Mouse (Mus musculus) embryonic facial prominence, embryonic 10.5 days (tissue): Measurements from ENCODE around the gene Olfr1417. TPM values are rescaled to one million over a fixed set of nuclear protein-coding genes. Genes with fewer than 3 reads are reported as not detected.

Source experiments
- DNase-seq: peaks from one replicate; pipeline ENCODE4 v3.0.0-alpha.2; 2017; ENCODE audit warnings: low spot score
- H3K27ac ChIP-seq: fragments of 300-500 bp; sonication (generic); replicated peaks from 2 replicates; pipeline ENCODE4 v1.5.1; 2016; ENCODE audit warnings: mild to moderate bottlenecking
- H3K27me3 ChIP-seq: fragments of 300-500 bp; sonication (generic); replicated peaks from 2 replicates; pipeline ENCODE4 v1.6.1; 2016; ENCODE audit warnings: low read depth, mild to moderate bottlenecking; ENCODE audit not compliant: poor library complexity, severe bottlenecking
- H3K36me3 ChIP-seq: fragments of 300-500 bp; sonication (generic); replicated peaks from 2 replicates; pipeline ENCODE4 v1.6.1; 2016; ENCODE audit warnings: mild to moderate bottlenecking, moderate library complexity
- H3K4me1 ChIP-seq: fragments of 300-500 bp; sonication (generic); 2 replicates; pipeline ENCODE4 v1.6.1; 2016
- H3K4me3 ChIP-seq: fragments of 300-500 bp; sonication (generic); 2 replicates; pipeline ENCODE4 v1.5.1; 2016; ENCODE audit warnings: mild to moderate bottlenecking, moderate library complexity
- H3K9me3 ChIP-seq: fragments of 300-500 bp; sonication (generic); 2 replicates; pipeline ENCODE4 v1.6.1; 2016; ENCODE audit warnings: mild to moderate bottlenecking
- WGBS: fragments of 180-500 bp; shearing (Covaris S2); methylation state at CpG from one replicate; pipeline ENCODE4 v1.1.7; 2016; 5-methylcytosine and 5-hydroxymethylcytosine counted together
- polyA plus RNA-seq: library from polyadenylated mRNA; unstranded; fragments of >200 nt; fragmentation: Nextera tagmentation; extraction: Ambion mirVana; gene quantifications from 2 replicates; pipeline ENCODE4 v1.2.1, GENCODE M21; 2016

Gene Olfr1417
- polyA plus RNA-seq, 1 experiment from 2014 or later = not detected

DNA sequence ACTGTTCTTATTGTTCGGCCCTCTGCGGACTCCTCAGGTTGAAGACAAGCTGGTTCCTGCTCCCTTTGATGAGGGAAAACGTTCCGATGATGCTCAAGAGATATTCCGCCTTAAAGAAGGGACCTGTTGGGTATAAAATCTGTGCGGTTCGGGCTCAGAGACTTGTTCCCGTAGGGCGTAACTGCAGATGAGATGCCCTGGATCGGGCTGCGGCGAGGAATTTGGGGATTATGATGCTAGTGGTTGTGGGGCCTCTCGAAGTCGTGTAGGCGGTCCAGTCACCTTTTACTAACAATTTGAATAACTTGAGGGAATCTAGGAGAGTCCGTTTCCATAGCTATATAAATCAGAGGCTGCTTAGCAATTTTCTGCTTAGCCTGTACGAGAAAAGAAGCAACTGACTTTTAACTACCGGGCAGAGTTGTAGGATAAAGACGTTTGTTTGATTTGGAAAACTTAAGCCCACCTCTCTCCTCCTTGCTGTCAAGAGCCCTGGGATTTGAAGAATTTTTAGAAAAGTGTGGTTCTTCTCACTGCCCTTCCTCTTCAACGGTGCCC, 19.8 kb downstream of the Olfr1417 start, which contains the start of gene Stx3:
Gene Stx3 (minus strand): TSS at position 261 of the 558 bp plus-strand sequence.
- H3K9me3 ChIP-seq = no peaks in the 10 kb centered on the region

GRCm38 (mm10) chr19:11818199-11819142, 20.5 kb downstream of the Olfr1417 start:
- peak; percentile 65 for DNase-seq
- Histone ChIP-seq H3K36me3 (no peaks in the 10 kb centered on the region), H3K9me3 (no peaks in the 10 kb centered on the region), H3K4me1 (peaks cover 24% of the 10 kb centered on the region), H3K4me3 (peak overlapping the region; percentile 77), H3K27ac (peak overlapping the region; percentile 78), H3K27me3 (peaks cover 57% of the 10 kb centered on the region)
- under 1% methylated on average over 81 of the region's 83 CpGs for WGBS

More for the DNA sequence above, 19.8 kb downstream of the Olfr1417 start, which contains the start of gene Stx3:
- Histone ChIP-seq H3K36me3 (no peaks in the 10 kb centered on the region), H3K4me3 (peak within 1 kb of the TSS; percentile 77), H3K27ac (peak within 1 kb of the TSS; percentile 78), H3K27me3 (peaks cover 57% of the 10 kb centered on the region), H3K4me1 (peaks cover 17% of the 10 kb centered on the region)
- DNase-seq = peak; percentile 47
- under 1% methylated on average over 20 of the region's 20 CpGs for WGBS

DNA sequence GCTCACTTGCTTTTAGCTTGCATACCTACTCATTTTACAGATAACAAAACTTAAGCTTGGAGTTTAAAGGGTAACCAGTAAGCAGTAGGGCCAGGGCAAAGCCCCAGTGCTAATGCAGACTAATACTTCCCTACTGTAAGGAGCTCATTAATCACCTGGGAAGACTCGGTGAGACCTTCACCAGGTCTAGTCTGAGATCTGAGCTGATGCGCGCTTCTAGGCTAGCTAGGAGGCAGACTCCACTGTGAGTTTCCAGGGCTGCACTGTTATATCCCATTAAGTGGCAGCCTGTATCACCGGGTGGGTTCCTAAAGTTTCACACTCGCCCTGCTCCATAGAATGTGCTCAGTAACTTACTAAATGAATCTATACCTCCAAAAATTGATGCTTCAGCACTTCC, 21.4 kb downstream of the Olfr1417 start:
- peaks cover 24% of the 10 kb centered on the region for H3K4me1 ChIP-seq
- no peaks in the 10 kb centered on the region for H3K9me3 ChIP-seq
- H3K27me3 ChIP-seq = peaks cover 57% of the 10 kb centered on the region
- DNase-seq = peak; percentile 12
- peak overlapping the region; percentile 77 for H3K4me3 ChIP-seq
- H3K36me3 ChIP-seq = no peaks in the 10 kb centered on the region
- H3K27ac ChIP-seq = no peak overlapping the region
- 6% methylated on average over 5 of the region's 5 CpGs for WGBS

DNA sequence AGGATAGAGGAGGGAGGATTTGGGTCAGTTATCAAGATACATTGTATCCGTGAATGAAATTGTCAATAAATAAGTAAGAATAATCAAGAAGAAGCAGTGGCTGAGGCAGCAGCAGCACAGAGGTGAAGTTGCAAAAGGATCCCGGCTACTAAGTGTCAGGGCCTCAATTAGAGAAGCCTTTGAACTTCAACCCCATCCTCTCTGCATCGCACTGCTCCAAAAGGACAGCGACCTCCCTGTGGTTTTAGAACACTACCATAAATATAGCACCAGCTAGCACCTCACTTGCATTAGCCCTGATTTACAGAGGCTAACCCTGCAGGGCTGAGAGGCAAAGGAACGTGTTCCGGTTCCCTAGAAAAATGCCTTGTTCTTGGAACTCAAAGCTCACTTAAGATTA, 22.3 kb downstream of the Olfr1417 start:
- no peaks in the 10 kb centered on the region for H3K36me3 ChIP-seq
- H3K27ac ChIP-seq = no peak overlapping the region
- DNase-seq = no peak
- H3K4me3 ChIP-seq = no peak overlapping the region
- H3K27me3 ChIP-seq = peaks cover 57% of the 10 kb centered on the region
- no peaks in the 10 kb centered on the region for H3K9me3 ChIP-seq
- WGBS = 50% methylated on average over 6 of the region's 6 CpGs
- peaks cover 30% of the 10 kb centered on the region for H3K4me1 ChIP-seq

DNA sequence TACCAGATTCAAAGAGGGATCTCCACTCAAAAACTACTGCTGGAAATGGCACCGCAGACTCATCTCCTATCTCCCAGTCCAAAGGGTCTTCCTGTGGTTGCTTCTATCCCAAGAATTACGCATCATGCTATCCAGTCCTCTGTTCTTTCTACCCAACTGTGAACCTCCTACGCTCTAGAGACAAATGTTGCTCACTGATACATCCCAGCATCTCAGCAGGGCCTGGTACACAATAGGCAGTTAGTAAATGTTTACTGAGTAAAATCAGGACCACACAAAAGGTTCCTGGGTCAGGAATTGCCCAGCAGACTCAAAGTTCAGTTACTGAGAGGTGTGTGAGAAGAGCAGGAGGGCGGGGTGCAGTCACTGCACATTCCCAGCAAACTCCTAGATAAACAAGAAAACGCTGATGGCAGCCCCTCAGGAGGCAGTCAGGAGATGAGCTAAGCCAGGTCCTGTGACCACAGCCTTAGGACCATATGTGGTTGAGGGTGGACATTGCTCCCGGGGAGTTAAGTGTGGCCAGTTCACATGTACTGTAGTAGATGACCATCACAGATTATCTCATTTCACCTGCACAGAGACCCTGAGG, 24.2 kb downstream of the Olfr1417 start:
- Histone ChIP-seq H3K27me3 (peaks cover 51% of the 10 kb centered on the region), H3K4me3 (no peak overlapping the region), H3K9me3 (no peaks in the 10 kb centered on the region), H3K4me1 (peaks cover 31% of the 10 kb centered on the region), H3K36me3 (no peaks in the 10 kb centered on the region), H3K27ac (no peak overlapping the region)
- WGBS = 82% methylated on average over 6 of the region's 6 CpGs
- DNase-seq = no peak

DNA sequence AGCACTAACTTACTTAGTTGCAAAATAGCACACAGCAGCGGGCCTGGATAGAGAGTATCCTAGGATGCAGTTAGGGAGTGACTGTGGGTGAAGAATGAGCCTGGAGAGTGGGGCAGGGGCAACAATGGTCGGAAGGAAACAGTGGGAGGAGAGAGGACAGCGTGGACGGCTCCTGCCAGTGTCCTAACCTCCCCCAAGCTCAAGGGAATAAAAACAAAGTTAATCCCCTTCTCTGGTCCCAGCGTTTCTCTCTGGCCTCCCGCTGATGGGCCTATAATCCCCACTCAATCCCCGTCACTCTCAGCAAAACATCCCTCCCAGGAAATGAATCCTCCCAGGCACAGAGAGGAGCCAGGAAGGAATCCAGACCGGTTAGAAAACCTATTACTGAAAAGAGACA, 25.4 kb downstream of the Olfr1417 start:
- WGBS = 4% methylated on average over 8 of the region's 8 CpGs
- Histone ChIP-seq H3K27ac (peak overlapping the region; percentile 35; the same call in 1 of the 2 replicates), H3K4me3 (no peak overlapping the region), H3K9me3 (no peaks in the 10 kb centered on the region), H3K27me3 (peaks cover 39% of the 10 kb centered on the region), H3K4me1 (peaks cover 24% of the 10 kb centered on the region), H3K36me3 (no peaks in the 10 kb centered on the region)
- DNase-seq = peak; percentile 24

GRCm38 (mm10) chr19:11813136-11813535, 25.9 kb downstream of the Olfr1417 start:
- H3K27me3 ChIP-seq = peaks cover 34% of the 10 kb centered on the region
- H3K4me1 ChIP-seq = peaks cover 19% of the 10 kb centered on the region
- no peak overlapping the region for H3K4me3 ChIP-seq
- no peak for DNase-seq
- H3K36me3 ChIP-seq = no peaks in the 10 kb centered on the region
- 80% methylated on average over 4 of the region's 4 CpGs for WGBS
- H3K27ac ChIP-seq = no peak overlapping the region
- H3K9me3 ChIP-seq = no peaks in the 10 kb centered on the region

- no peaks in the 10 kb centered on the region for H3K9me3 ChIP-seq
- H3K4me3 ChIP-seq = no peak overlapping the region
- no peak overlapping the region for H3K27ac ChIP-seq
- peaks cover 16% of the 10 kb centered on the region for H3K4me1 ChIP-seq
- peak; percentile 42 for DNase-seq
- 47% methylated on average over 5 of the region's 5 CpGs for WGBS
- H3K27me3 ChIP-seq = peaks cover 21% of the 10 kb centered on the region
- no peaks in the 10 kb centered on the region for H3K36me3 ChIP-seq
These were observed 27.2 kb downstream of the Olfr1417 start for GRCm38 (mm10) chr19:11811688-11812365.

DNA sequence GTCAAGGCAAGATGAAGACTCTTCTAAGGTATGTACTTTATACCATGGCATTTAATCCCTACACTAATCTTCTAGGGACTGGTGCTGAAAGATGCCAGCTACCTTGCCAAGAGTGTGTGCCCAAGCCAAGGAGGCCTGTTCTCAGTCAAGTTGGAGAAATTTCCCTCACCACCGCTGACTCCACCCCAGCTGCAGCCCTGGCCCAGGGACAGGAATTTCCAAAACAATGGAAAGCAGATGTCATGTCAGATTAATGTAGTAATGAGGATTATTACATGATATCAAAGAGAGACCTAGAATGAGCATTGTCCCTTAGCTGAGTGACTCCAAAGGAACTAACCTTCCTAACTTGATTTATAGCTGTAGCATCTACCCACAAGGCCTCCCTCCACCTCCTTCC, 28.2 kb downstream of the Olfr1417 start:
- no peaks in the 10 kb centered on the region for H3K9me3 ChIP-seq
- peaks cover 12% of the 10 kb centered on the region for H3K27me3 ChIP-seq
- H3K36me3 ChIP-seq = no peaks in the 10 kb centered on the region
- no peak for DNase-seq
- H3K27ac ChIP-seq = no peak overlapping the region
- WGBS = 81% methylated on average over 1 of the region's 1 CpGs
- H3K4me3 ChIP-seq = no peak overlapping the region
- H3K4me1 ChIP-seq = peaks cover 16% of the 10 kb centered on the region

DNA sequence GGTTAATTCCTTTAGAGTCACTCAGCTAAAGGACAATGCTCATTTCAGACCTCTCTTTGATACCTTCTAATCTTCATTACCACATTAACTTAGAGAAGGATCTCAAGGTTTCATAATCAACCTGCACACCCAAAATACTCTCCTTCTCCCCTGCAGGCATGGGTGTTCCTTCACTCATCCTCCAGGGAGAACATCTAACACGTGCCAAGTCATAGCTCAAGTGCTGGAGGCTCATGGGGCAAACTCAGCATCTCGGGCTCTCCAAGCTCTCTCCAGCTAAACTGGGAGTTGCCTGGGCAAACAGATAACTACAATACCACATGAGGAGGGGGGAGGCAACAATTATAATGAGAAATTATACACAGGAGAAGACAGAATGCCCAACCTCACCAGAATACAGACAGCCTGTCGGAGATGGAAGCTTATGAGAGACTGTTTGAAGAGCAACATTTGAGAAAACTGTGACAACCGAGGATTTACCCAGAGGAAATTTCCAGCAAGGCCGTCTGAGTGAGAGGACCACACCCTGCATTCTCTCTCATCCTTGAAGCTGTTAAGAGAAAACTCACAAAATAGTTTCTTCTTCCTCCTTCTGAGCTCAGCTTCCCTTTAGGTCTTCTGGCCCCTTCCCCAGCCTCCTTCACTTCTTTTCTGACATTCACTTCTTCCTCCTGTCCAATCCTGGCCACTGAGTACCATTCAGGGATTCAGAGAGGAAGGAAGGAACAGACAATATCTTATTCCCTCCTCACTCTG, 28.8 kb downstream of the Olfr1417 start:
- H3K27me3 ChIP-seq = peaks cover 5% of the 10 kb centered on the region
- H3K27ac ChIP-seq = no peak overlapping the region
- no peaks in the 10 kb centered on the region for H3K9me3 ChIP-seq
- H3K4me1 ChIP-seq = peaks cover 16% of the 10 kb centered on the region
- 87% methylated on average over 5 of the region's 5 CpGs for WGBS
- H3K36me3 ChIP-seq = no peaks in the 10 kb centered on the region
- no peak for DNase-seq
- H3K4me3 ChIP-seq = no peak overlapping the region

DNA sequence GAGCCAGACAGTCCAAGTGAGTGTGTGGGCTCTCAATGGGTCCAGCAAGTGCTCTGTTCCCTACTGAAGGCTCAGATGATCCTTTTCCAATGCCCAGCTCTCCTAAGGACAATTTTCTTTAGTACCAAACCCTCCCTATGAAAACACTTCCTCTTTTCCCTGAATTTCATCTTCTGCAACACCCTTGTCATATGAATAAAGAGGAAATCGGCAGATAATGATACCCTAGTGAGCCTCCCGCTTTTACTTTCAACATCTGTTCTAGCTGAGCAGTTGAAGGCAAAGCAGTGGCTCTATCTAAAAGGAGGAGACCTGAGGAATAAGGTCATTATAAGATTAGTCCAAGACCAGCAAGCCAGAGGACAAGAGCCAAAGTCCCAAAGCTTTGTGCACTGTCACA, 30.6 kb downstream of the Olfr1417 start:
- WGBS = 91% methylated on average over 2 of the region's 2 CpGs
- no peak for DNase-seq

More for the DNA sequence above, 30.6 kb downstream of the Olfr1417 start:
- no peaks in the 10 kb centered on the region for H3K36me3 ChIP-seq
- H3K4me1 ChIP-seq = peaks cover 10% of the 10 kb centered on the region
- no peak overlapping the region for H3K4me3 ChIP-seq
- no peak overlapping the region for H3K27ac ChIP-seq
- no peaks in the 10 kb centered on the region for H3K9me3 ChIP-seq
- H3K27me3 ChIP-seq = no peaks in the 10 kb centered on the region
